Mouse (Mus musculus) limb, embryonic 12.5 days (tissue): Measurements from ENCODE around the gene Harbi1. TPM values are rescaled to one million over a fixed set of nuclear protein-coding genes. Genes with fewer than 3 reads are reported as not detected.

Experiments
- ATAC-seq: fragments of 200-750 bp; cut with Nextera tagmentation; 2 replicates; pipeline ENCODE4 v1.8.0; 2017; ENCODE audit warnings: low read depth, moderate TSS enrichment; ENCODE audit not compliant: insufficient number of reproducible peaks, insufficient read depth, low FRiP score, low TSS enrichment
- H3K27ac ChIP-seq: fragments of 300-500 bp; sonication (generic); 2 replicates; pipeline ENCODE4 v1.5.1; 2016; ENCODE audit warnings: mild to moderate bottlenecking, moderate library complexity
- H3K27me3 ChIP-seq: fragments of 300-500 bp; sonication (generic); 2 replicates; pipeline ENCODE4 v1.6.1; 2016; ENCODE audit warnings: mild to moderate bottlenecking, moderate library complexity
- H3K36me3 ChIP-seq: fragments of 300-500 bp; sonication (generic); 2 replicates; pipeline ENCODE4 v1.6.1; 2016; ENCODE audit warnings: mild to moderate bottlenecking, moderate library complexity
- H3K4me1 ChIP-seq: fragments of 300-500 bp; sonication (generic); replicated peaks from 2 replicates; pipeline ENCODE4 v1.6.1; 2016
- H3K4me2 ChIP-seq: fragments of 300-500 bp; sonication (generic); 2 replicates; pipeline ENCODE4 v1.6.1; 2016; ENCODE audit warnings: mild to moderate bottlenecking, moderate library complexity
- H3K4me3 ChIP-seq: fragments of 300-500 bp; sonication (generic); replicated peaks from 2 replicates; pipeline ENCODE4 v1.5.1; 2016; ENCODE audit warnings: mild to moderate bottlenecking
- H3K9ac ChIP-seq: fragments of 300-500 bp; sonication (generic); replicated peaks from 2 replicates; pipeline ENCODE4 v1.6.1; 2016; ENCODE audit warnings: mild to moderate bottlenecking, moderate library complexity
- H3K9me3 ChIP-seq: fragments of 300-500 bp; sonication (generic); 2 replicates; pipeline ENCODE4 v1.6.1; 2016; ENCODE audit warnings: mild to moderate bottlenecking, moderate library complexity
- WGBS: fragments of 180-500 bp; shearing (Covaris S2); methylation state at CpG from one replicate; pipeline ENCODE4 v1.1.7; 2016; 5-methylcytosine and 5-hydroxymethylcytosine counted together
- polyA plus RNA-seq: library from polyadenylated mRNA; unstranded; fragments of >200 nt; fragmentation: Nextera tagmentation; extraction: Ambion mirVana; gene quantifications from 2 replicates; pipeline ENCODE4 v1.2.1, GENCODE M21; 2016

Harbi1 gene
- polyA plus RNA-seq, 1 experiment from 2014 or later, result 24.0 TPM

- Histone ChIP-seq H3K4me1 (no peaks in the 10 kb centered on the region), H3K36me3 (peaks cover 86% of the 10 kb centered on the region), H3K27me3 (no peaks in the 10 kb centered on the region), H3K9ac (no peak overlapping the region), H3K4me3 (no peak overlapping the region), H3K27ac (no peak overlapping the region), H3K9me3 (no peaks in the 10 kb centered on the region), H3K4me2 (no peak overlapping the region)
- ATAC-seq, result no peak
- WGBS, result 65% methylated on average over 4 of the region's 4 CpGs
Measured at GRCm38 (mm10) chr2:91682850-91683249, 27.8 kb upstream of the Harbi1 start.

- Histone ChIP-seq H3K9ac (no peak overlapping the region), H3K4me3 (no peak overlapping the region), H3K4me1 (no peaks in the 10 kb centered on the region), H3K27ac (no peak overlapping the region), H3K27me3 (no peaks in the 10 kb centered on the region), H3K4me2 (no peak overlapping the region), H3K9me3 (no peaks in the 10 kb centered on the region), H3K36me3 (peaks cover 85% of the 10 kb centered on the region)
- 77% methylated on average over 8 of the region's 8 CpGs for WGBS
- ATAC-seq, result no peak
Measured at GRCm38 (mm10) chr2:91683919-91684318, 26.7 kb upstream of the Harbi1 start.

- H3K4me2 ChIP-seq, result no peak overlapping the region
- H3K27me3 ChIP-seq, result no peaks in the 10 kb centered on the region
- H3K4me3 ChIP-seq, result no peak overlapping the region
- H3K9me3 ChIP-seq, result no peaks in the 10 kb centered on the region
- H3K36me3 ChIP-seq, result peaks cover 72% of the 10 kb centered on the region
- no peak overlapping the region for H3K27ac ChIP-seq
- H3K9ac ChIP-seq, result no peak overlapping the region
- WGBS, result 86% methylated on average over 7 of the region's 7 CpGs
- no peaks in the 10 kb centered on the region for H3K4me1 ChIP-seq
- no peak for ATAC-seq
Measured at GRCm38 (mm10) chr2:91689452-91689851, 21.2 kb upstream of the Harbi1 start.

DNA sequence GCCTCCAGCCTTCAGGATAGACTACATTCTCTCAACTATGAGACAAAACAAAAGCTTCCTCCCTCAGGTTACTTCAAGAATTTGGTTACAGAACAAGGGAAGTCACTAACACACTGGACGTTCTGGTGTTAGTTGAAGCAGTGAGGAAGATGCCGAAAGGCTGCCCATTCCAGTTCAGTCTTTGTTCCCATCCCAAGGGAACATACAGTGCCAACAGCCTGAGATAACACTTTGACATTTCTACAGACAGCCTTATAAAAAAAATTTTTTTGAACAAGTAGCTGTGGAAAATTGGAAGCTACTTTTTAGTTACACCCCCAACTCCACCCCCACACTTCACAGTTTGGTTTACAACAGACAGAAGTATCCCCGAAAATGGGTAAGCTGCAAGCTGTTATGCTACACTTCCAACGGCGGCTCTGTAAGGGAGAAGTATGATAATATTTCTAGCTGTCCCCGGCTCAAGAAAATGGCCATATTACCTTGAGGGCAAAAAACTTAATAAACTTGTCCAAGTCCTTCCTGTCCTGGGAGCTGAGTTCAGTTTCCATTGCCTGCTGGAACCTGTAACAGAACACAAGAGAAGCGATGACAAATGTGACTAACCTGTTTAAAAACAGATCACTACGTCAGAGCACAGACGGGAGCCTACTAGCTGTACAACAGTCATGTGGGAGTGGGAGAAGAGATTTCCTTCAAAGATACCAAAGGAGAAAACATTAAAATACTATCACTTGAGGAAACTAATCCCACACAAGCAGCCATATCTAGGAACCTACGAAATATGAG, 15.0 kb upstream of the Harbi1 start:
- Histone ChIP-seq H3K4me2 (no peak overlapping the region), H3K9me3 (no peaks in the 10 kb centered on the region), H3K4me3 (no peak overlapping the region), H3K9ac (no peak overlapping the region), H3K27ac (no peak overlapping the region), H3K27me3 (no peaks in the 10 kb centered on the region), H3K36me3 (peaks cover 33% of the 10 kb centered on the region), H3K4me1 (no peaks in the 10 kb centered on the region)
- no peak for ATAC-seq
- WGBS, result 92% methylated on average over 10 of the region's 10 CpGs

DNA sequence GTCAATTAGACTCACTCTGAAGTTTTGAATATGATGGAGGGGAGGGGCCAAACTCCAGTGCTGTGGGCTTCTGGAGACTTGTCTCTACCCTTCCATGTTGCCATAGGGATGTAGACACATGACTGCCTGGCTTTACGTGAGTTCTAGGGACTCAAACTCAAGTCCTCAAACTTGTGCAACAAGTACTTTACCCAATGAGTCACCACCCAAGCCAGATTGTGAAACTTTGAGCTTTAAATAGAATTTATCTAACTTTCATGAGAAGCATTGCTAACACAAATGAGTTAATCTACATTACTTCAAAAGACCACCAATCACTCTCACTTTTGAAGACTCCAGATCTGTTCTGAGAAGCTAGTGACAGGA, 14.4 kb upstream of the Harbi1 start:
- Histone ChIP-seq H3K9me3 (no peaks in the 10 kb centered on the region), H3K4me2 (no peak overlapping the region), H3K9ac (no peak overlapping the region), H3K4me3 (no peak overlapping the region), H3K36me3 (peaks cover 33% of the 10 kb centered on the region), H3K4me1 (no peaks in the 10 kb centered on the region), H3K27ac (no peak overlapping the region), H3K27me3 (no peaks in the 10 kb centered on the region)
- WGBS, result 89% methylated on average over 1 of the region's 1 CpGs
- no peak for ATAC-seq

- ATAC-seq, result no peak
Measured at GRCm38 (mm10) chr2:91699225-91699624, 11.4 kb upstream of the Harbi1 start.

GRCm38 (mm10) chr2:91701366-91701765, 9.3 kb upstream of the Harbi1 start:
- no peak overlapping the region for H3K4me3 ChIP-seq
- ATAC-seq, result no peak
- 97% methylated on average over 2 of the region's 2 CpGs for WGBS
- no peaks in the 10 kb centered on the region for H3K27me3 ChIP-seq
- no peaks in the 10 kb centered on the region for H3K4me1 ChIP-seq
- no peak overlapping the region for H3K4me2 ChIP-seq
- H3K27ac ChIP-seq, result no peak overlapping the region
- no peaks in the 10 kb centered on the region for H3K36me3 ChIP-seq
- H3K9me3 ChIP-seq, result no peaks in the 10 kb centered on the region
- no peak overlapping the region for H3K9ac ChIP-seq

More at GRCm38 (mm10) chr2:91699225-91699624, 11.4 kb upstream of the Harbi1 start:
- H3K4me1 ChIP-seq, result no peaks in the 10 kb centered on the region
- peaks cover 12% of the 10 kb centered on the region for H3K36me3 ChIP-seq
- H3K27me3 ChIP-seq, result no peaks in the 10 kb centered on the region
- 94% methylated on average over 1 of the region's 1 CpGs for WGBS
- H3K9me3 ChIP-seq, result no peaks in the 10 kb centered on the region
- H3K9ac ChIP-seq, result no peak overlapping the region
- no peak overlapping the region for H3K4me3 ChIP-seq
- H3K27ac ChIP-seq, result no peak overlapping the region
- no peak overlapping the region for H3K4me2 ChIP-seq

- H3K27ac ChIP-seq, result no peak overlapping the region
- H3K27me3 ChIP-seq, result no peaks in the 10 kb centered on the region
- no peak for ATAC-seq
Measured at GRCm38 (mm10) chr2:91705736-91706135, 4.9 kb upstream of the Harbi1 start.

DNA sequence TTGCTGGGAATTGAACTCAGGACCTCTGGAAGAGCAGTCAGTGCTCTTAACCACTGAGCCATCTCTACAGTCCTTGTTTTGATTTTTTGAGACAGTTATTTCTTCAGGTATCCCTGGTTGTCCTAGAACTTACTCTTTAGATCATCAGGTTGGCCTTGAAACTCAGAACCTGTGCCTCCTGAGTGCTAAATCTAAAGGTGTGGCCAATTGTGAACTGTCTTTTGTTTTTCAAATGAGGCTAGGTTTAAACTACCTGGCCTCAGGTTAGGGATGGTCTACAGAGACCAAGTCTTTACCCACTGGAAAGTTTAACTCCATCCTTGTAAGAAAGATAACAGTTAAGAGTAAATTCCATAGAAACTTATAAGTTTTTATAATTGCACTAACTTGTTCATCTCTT, 4.2 kb upstream of the Harbi1 start:
- H3K27me3 ChIP-seq, result no peaks in the 10 kb centered on the region
- H3K27ac ChIP-seq, result no peak overlapping the region
- no peak overlapping the region for H3K4me2 ChIP-seq
- no peak overlapping the region for H3K4me3 ChIP-seq
- H3K36me3 ChIP-seq, result no peaks in the 10 kb centered on the region
- H3K9ac ChIP-seq, result no peak overlapping the region
- H3K9me3 ChIP-seq, result no peaks in the 10 kb centered on the region
- H3K4me1 ChIP-seq, result peaks cover 8% of the 10 kb centered on the region
- ATAC-seq, result no peak

More at GRCm38 (mm10) chr2:91705736-91706135, 4.9 kb upstream of the Harbi1 start:
- no peaks in the 10 kb centered on the region for H3K9me3 ChIP-seq
- 87% methylated on average over 6 of the region's 6 CpGs for WGBS
- no peaks in the 10 kb centered on the region for H3K36me3 ChIP-seq
- no peak overlapping the region for H3K4me2 ChIP-seq
- H3K9ac ChIP-seq, result no peak overlapping the region
- H3K4me1 ChIP-seq, result peaks cover 6% of the 10 kb centered on the region
- no peak overlapping the region for H3K4me3 ChIP-seq

GRCm38 (mm10) chr2:91708361-91708760, 2.3 kb upstream of the Harbi1 start:
- peaks cover 13% of the 10 kb centered on the region for H3K4me1 ChIP-seq
- H3K9me3 ChIP-seq, result no peaks in the 10 kb centered on the region
- H3K27ac ChIP-seq, result no peak overlapping the region
- H3K27me3 ChIP-seq, result no peaks in the 10 kb centered on the region
- WGBS, result 94% methylated on average over 6 of the region's 6 CpGs
- no peak overlapping the region for H3K4me3 ChIP-seq
- no peak overlapping the region for H3K9ac ChIP-seq
- H3K36me3 ChIP-seq, result no peaks in the 10 kb centered on the region
- ATAC-seq, result no peak
- H3K4me2 ChIP-seq, result no peak overlapping the region

- Histone ChIP-seq H3K4me1 (peaks cover 13% of the 10 kb centered on the region), H3K4me2 (peak overlapping the region; percentile 86), H3K9me3 (no peaks in the 10 kb centered on the region), H3K36me3 (peaks cover 17% of the 10 kb centered on the region), H3K4me3 (peak overlapping the region; percentile 89), H3K27me3 (no peaks in the 10 kb centered on the region), H3K27ac (peak overlapping the region; percentile 89), H3K9ac (peak overlapping the region; percentile 81)
- 6% methylated on average over 8 of the region's 8 CpGs for WGBS
- no peak for ATAC-seq
Measured at GRCm38 (mm10) chr2:91711256-91711925, 739 bp downstream of the Harbi1 start.
